Mouse (Mus musculus) stomach, embryonic 14.5 days (tissue): ENCODE measurements around the gene Agpat4. TPM values are rescaled to one million over a fixed set of nuclear protein-coding genes. Genes with fewer than 3 reads are reported as not detected.
"Not testable (repeated sequence)": the region's sequence is repeated elsewhere in the genome, so short reads cannot be mapped to it uniquely, and the experiment has no call there.

Experiments
- ATAC-seq: fragments of 200-750 bp; cut with Nextera tagmentation; 2 replicates; pipeline ENCODE4 v1.8.0; 2017; ENCODE audit warnings: low read depth, moderate TSS enrichment; ENCODE audit not compliant: insufficient number of reproducible peaks, insufficient read depth, low FRiP score
- H3K27ac ChIP-seq: fragments of 300-500 bp; sonication (generic); 2 replicates; pipeline ENCODE4 v1.5.1; 2014; ENCODE audit warnings: mild to moderate bottlenecking, low read length, moderate library complexity, mixed read lengths
- H3K27me3 ChIP-seq: fragments of 300-500 bp; sonication (generic); 2 replicates; pipeline ENCODE4 v1.6.1; 2014; ENCODE audit warnings: low read length, control low read depth, mixed read lengths; ENCODE audit not compliant: control insufficient read depth, insufficient read depth
- H3K36me3 ChIP-seq: fragments of 300-500 bp; sonication (generic); 2 replicates; pipeline ENCODE4 v1.6.1; 2014; ENCODE audit warnings: mild to moderate bottlenecking, control low read depth, low read length, moderate library complexity, mixed read lengths; ENCODE audit not compliant: control insufficient read depth, insufficient read depth
- H3K4me1 ChIP-seq: fragments of 300-500 bp; sonication (generic); 2 replicates; pipeline ENCODE4 v1.6.1; 2014; ENCODE audit warnings: low read length, control low read depth, mixed read lengths; ENCODE audit not compliant: control insufficient read depth, insufficient read depth
- H3K4me2 ChIP-seq: fragments of 300-500 bp; sonication (generic); replicated peaks from 2 replicates; pipeline ENCODE4 v1.6.1; 2014; ENCODE audit warnings: low read depth, low read length, control low read depth
- H3K4me3 ChIP-seq: fragments of 300-500 bp; sonication (generic); 2 replicates; pipeline ENCODE4 v1.5.1; 2014; ENCODE audit warnings: low read depth, low read length, control low read depth
- H3K9ac ChIP-seq: fragments of 300-500 bp; sonication (generic); replicated peaks from 2 replicates; pipeline ENCODE4 v1.6.1; 2014; ENCODE audit warnings: low read depth, mild to moderate bottlenecking, control low read depth, low read length, moderate library complexity, mixed read lengths
- H3K9me3 ChIP-seq: fragments of 300-500 bp; sonication (generic); 2 replicates; pipeline ENCODE4 v1.6.1; 2016; ENCODE audit warnings: low read depth, low read length, control low read depth; ENCODE audit not compliant: control insufficient read depth
- WGBS: fragments of 180-500 bp; shearing (Covaris S2); extraction: QIAGEN DNeasy Blood & Tissue Kit; methylation state at CpG from one replicate; pipeline ENCODE4 v1.1.7; 2014; 5-methylcytosine and 5-hydroxymethylcytosine counted together
- polyA plus RNA-seq: library from polyadenylated mRNA; unstranded; fragments of >200 nt; fragmentation: Nextera tagmentation; extraction: Ambion mirVana; gene quantifications from 2 replicates; pipeline ENCODE4 v1.2.1, GENCODE M21; 2014

Gene Agpat4
- polyA plus RNA-seq, 1 experiment from 2014 or later, result 27.7 TPM

- ATAC-seq, result peak; percentile 96
- 0% methylated on average over 30 of the region's 30 CpGs for WGBS
- H3K27me3 ChIP-seq, result no peaks in the 10 kb centered on the region
Measured at GRCm38 (mm10) chr17:12118926-12119641, 580 bp downstream of the Agpat4 start.

DNA sequence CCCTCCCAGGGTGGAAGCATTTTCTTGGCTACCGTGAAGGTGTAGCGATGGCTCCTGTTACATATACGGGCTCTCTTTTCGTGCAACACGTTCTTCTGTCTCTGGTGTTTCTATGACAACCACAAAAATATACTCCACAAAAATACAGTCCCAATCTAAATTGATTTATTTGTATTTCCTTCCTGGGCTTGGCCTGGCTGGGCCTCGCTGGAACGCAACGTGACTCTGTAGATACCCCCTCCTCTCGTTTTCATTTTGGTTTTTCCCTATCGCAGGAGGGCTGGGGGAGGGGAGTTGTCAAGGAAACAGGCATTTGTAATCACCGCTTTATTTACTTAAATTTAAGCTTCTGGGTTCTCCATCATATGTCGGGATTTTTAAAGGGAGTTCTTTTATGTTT lies 1.2 kb downstream of the Agpat4 start:
- 0% methylated on average over 12 of the region's 12 CpGs for WGBS
- H3K4me1 ChIP-seq, result peaks cover 15% of the 10 kb centered on the region; the same call in 1 of the 2 replicates
- no peaks in the 10 kb centered on the region for H3K9me3 ChIP-seq
- H3K27ac ChIP-seq, result peak overlapping the region; percentile 81
- H3K27me3 ChIP-seq, result no peaks in the 10 kb centered on the region
- H3K36me3 ChIP-seq, result no peaks in the 10 kb centered on the region
- H3K9ac ChIP-seq, result peak overlapping the region; percentile 34
- H3K4me3 ChIP-seq, result peak overlapping the region; percentile 55
- peak; percentile 24; the same call in 1 of the 2 replicates for ATAC-seq
- peak overlapping the region; percentile 83 for H3K4me2 ChIP-seq

More at GRCm38 (mm10) chr17:12118926-12119641, 580 bp downstream of the Agpat4 start:
- Histone ChIP-seq H3K4me3 (peak overlapping the region; percentile 55), H3K4me2 (peak overlapping the region; percentile 83), H3K27ac (peak overlapping the region; percentile 81), H3K9me3 (no peaks in the 10 kb centered on the region), H3K4me1 (peaks cover 15% of the 10 kb centered on the region; the same call in 1 of the 2 replicates), H3K9ac (peak overlapping the region; percentile 67), H3K36me3 (no peaks in the 10 kb centered on the region)

DNA sequence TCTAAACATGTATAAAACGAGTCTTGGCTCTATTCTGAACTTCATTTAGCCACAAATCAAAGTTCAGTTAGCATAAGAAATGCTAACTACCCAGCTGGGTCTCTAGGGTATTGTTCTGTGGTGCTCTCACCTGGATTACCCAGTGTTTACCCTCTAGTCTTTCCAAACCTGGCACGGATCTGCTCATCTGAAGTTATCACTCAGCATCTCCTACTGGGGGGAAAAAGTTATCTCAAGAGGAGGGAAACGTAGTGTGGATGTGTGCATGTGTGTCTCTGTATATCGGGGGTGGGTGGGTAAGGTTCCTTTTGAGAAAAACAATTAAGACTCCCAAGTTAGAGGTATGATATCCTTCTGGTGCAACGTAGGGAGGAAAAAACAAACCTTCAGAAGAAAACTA lies 1.8 kb downstream of the Agpat4 start:
- H3K36me3 ChIP-seq, result peaks cover 4% of the 10 kb centered on the region; the same call in 1 of the 2 replicates
- ATAC-seq, result no peak
- peak overlapping the region; percentile 55 for H3K4me3 ChIP-seq
- WGBS, result 19% methylated on average over 5 of the region's 5 CpGs
- no peaks in the 10 kb centered on the region for H3K9me3 ChIP-seq
- no peak overlapping the region for H3K27ac ChIP-seq
- no peak overlapping the region; the same call in 1 of the 2 replicates for H3K9ac ChIP-seq
- peaks cover 15% of the 10 kb centered on the region; the same call in 1 of the 2 replicates for H3K4me1 ChIP-seq
- H3K4me2 ChIP-seq, result peak overlapping the region; percentile 83
- no peaks in the 10 kb centered on the region for H3K27me3 ChIP-seq

DNA sequence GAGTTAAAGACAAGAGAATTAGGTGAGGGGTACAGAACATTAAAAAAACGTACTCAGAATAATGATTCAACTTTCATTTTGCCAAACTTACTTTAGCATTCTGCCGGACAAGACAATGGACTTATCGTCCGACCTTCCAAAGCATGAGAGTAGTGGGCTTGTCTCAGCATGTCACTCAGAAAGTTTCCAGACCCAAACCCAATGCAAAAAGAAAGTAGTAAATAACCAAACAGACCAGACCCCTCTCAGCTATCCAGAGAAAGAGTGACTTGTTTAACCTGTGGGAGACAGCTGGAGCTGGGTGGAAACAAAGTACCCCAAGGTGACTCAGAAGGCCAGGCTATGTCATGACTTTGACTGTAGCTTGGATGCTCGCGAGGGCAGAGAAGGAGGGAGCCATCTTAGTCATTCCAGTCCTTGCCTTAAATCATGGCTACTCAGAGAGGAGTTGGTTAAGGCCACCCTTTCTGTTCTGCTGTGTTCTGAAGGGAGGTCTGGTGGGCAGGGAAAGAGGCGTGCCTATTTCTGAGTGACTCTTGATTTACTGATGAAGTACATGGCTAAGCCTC lies 2.8 kb downstream of the Agpat4 start:
- no peak overlapping the region for H3K4me2 ChIP-seq
- H3K9me3 ChIP-seq, result no peaks in the 10 kb centered on the region
- H3K4me1 ChIP-seq, result peaks cover 15% of the 10 kb centered on the region; the same call in 1 of the 2 replicates
- no peak overlapping the region for H3K9ac ChIP-seq
- H3K36me3 ChIP-seq, result peaks cover 4% of the 10 kb centered on the region; the same call in 1 of the 2 replicates
- no peak for ATAC-seq
- no peaks in the 10 kb centered on the region for H3K27me3 ChIP-seq
- no peak overlapping the region for H3K27ac ChIP-seq
- H3K4me3 ChIP-seq, result no peak overlapping the region
- 79% methylated on average over 7 of the region's 7 CpGs for WGBS

- H3K27me3 ChIP-seq, H3K9me3 ChIP-seq, ATAC-seq, H3K4me2 ChIP-seq, H3K36me3 ChIP-seq, H3K27ac ChIP-seq, H3K9ac ChIP-seq, H3K4me3 ChIP-seq: not testable (repeated sequence)
- 90% methylated on average over 9 of the region's 9 CpGs for WGBS
- H3K4me1 ChIP-seq, result peaks cover 15% of the 10 kb centered on the region; the same call in 1 of the 2 replicates
Measured at GRCm38 (mm10) chr17:12122262-12122661, 3.8 kb downstream of the Agpat4 start.

DNA sequence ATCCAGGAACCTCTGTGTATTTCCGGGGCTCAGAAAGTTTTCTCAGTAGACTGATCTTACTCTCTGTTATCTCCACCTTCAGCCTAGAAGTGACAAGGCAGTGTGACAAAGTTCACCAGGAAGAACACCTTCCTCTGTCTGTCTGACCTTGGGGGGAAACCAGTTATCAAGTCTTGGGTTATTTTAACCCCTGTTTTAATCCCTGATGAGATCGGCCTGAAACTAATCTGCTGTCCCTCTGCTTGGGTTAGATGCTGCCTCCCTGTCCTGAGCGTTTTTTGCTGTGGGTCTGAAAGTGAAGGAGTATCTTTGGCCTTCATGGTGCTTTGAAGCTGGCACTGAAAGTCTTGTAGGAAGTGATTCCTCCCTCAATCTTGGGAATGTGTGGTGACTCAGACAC lies 4.7 kb downstream of the Agpat4 start:
- no peak overlapping the region for H3K9ac ChIP-seq
- H3K9me3 ChIP-seq, result no peaks in the 10 kb centered on the region
- no peak overlapping the region for H3K4me2 ChIP-seq
- no peaks in the 10 kb centered on the region for H3K27me3 ChIP-seq
- H3K4me1 ChIP-seq, result peaks cover 11% of the 10 kb centered on the region; the same call in 1 of the 2 replicates
- 77% methylated on average over 3 of the region's 3 CpGs for WGBS
- ATAC-seq, result no peak
- peaks cover 4% of the 10 kb centered on the region; the same call in 1 of the 2 replicates for H3K36me3 ChIP-seq
- no peak overlapping the region for H3K27ac ChIP-seq
- H3K4me3 ChIP-seq, result no peak overlapping the region

DNA sequence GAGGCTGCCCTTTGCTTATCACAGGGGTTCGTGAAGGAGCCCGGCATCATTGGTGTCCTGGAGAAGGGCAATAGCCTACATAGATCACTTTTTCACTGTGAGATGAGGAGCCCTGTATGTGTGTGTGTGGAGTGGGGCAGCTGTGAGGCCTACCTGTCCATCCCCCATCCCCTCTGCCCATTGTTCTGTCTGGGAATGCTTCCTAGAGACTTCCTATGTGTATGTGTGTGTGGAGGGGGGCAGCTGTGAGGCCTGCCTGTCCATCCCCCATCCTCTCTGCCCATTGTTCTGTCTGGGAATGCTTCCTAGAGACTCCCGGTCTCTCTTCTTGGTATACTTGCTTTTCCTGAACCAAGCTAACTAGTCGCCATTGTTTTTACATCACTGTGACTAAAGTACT lies 8.6 kb downstream of the Agpat4 start:
- H3K36me3 ChIP-seq, result peaks cover 4% of the 10 kb centered on the region
- H3K4me3 ChIP-seq, result no peak overlapping the region
- no peaks in the 10 kb centered on the region for H3K27me3 ChIP-seq
- H3K9me3 ChIP-seq, result no peaks in the 10 kb centered on the region
- no peaks in the 10 kb centered on the region for H3K4me1 ChIP-seq
- ATAC-seq, result no peak
- H3K27ac ChIP-seq, result no peak overlapping the region
- WGBS, result 90% methylated on average over 4 of the region's 4 CpGs
- no peak overlapping the region for H3K9ac ChIP-seq
- H3K4me2 ChIP-seq, result no peak overlapping the region

DNA sequence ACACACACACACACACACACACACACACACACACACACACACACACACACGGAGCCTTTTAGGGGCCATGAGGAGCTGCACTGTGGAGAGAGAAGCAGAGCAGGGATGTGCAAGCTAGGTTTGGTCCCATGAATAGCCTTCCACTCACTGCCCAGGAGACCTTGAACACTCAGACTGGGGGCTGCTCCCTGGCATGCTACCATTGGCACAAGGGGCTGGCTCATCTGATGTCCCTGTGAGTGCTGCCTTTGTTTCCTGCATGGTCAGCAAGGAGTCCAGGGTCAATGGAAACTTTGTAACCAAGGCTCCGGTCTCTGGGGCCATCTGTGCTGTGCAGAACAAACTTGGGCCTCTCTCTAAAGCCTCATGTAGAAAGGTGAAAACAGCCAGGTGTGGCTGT lies 10.5 kb downstream of the Agpat4 start:
- Histone ChIP-seq H3K4me2 (no peak overlapping the region), H3K9me3 (no peaks in the 10 kb centered on the region), H3K4me3 (no peak overlapping the region), H3K36me3 (peaks cover 4% of the 10 kb centered on the region), H3K4me1 (no peaks in the 10 kb centered on the region), H3K27me3 (no peaks in the 10 kb centered on the region), H3K9ac (no peak overlapping the region), H3K27ac (no peak overlapping the region)
- no peak for ATAC-seq
- 76% methylated on average over 2 of the region's 2 CpGs for WGBS
